Mouse (Mus musculus) midbrain, embryonic 13.5 days (tissue): ENCODE measurements at regions not wholly inside any gene's neighbourhood (a gene's known extent, or its start where the extent isn't known, plus 50 kb on each side); places are given as distances from the start of the nearest gene placed in this dataset.

Experiments used
- ATAC-seq: fragments of 200-750 bp; cut with Nextera tagmentation; 2 replicates; pipeline ENCODE4 v1.8.0; 2017; ENCODE audit warnings: mild to moderate bottlenecking, moderate TSS enrichment, moderate library complexity
- H3K27ac ChIP-seq: fragments of 300-500 bp; sonication (generic); 2 replicates; pipeline ENCODE4 v1.5.1; 2015; ENCODE audit warnings: inconsistent platforms, mild to moderate bottlenecking, moderate library complexity
- H3K27me3 ChIP-seq: fragments of 300-500 bp; sonication (generic); 2 replicates; pipeline ENCODE4 v1.6.1; 2015; ENCODE audit warnings: mild to moderate bottlenecking, inconsistent platforms
- H3K36me3 ChIP-seq: fragments of 300-500 bp; sonication (generic); 2 replicates; pipeline ENCODE4 v1.6.1; 2015; ENCODE audit warnings: mild to moderate bottlenecking, inconsistent platforms
- H3K4me1 ChIP-seq: fragments of 300-500 bp; sonication (generic); replicated peaks from 2 replicates; pipeline ENCODE4 v1.6.1; 2015; ENCODE audit warnings: inconsistent platforms
- H3K4me2 ChIP-seq: fragments of 300-500 bp; sonication (generic); replicated peaks from 2 replicates; pipeline ENCODE4 v1.6.1; 2015; ENCODE audit warnings: moderate library complexity, mild to moderate bottlenecking, inconsistent platforms
- H3K4me3 ChIP-seq: fragments of 300-500 bp; sonication (generic); replicated peaks from 2 replicates; pipeline ENCODE4 v1.5.1; 2015; ENCODE audit warnings: mild to moderate bottlenecking, inconsistent platforms
- H3K9ac ChIP-seq: fragments of 300-500 bp; sonication (generic); replicated peaks from 2 replicates; pipeline ENCODE4 v1.6.1; 2015; ENCODE audit warnings: mild to moderate bottlenecking, inconsistent platforms
- H3K9me3 ChIP-seq: fragments of 300-500 bp; sonication (generic); 2 replicates; pipeline ENCODE4 v1.6.1; 2016; ENCODE audit warnings: mild to moderate bottlenecking, inconsistent platforms
- WGBS: fragments of 180-500 bp; shearing (Covaris S2); methylation state at CpG from one replicate; pipeline ENCODE4 v1.1.7; 2015; 5-methylcytosine and 5-hydroxymethylcytosine counted together

DNA sequence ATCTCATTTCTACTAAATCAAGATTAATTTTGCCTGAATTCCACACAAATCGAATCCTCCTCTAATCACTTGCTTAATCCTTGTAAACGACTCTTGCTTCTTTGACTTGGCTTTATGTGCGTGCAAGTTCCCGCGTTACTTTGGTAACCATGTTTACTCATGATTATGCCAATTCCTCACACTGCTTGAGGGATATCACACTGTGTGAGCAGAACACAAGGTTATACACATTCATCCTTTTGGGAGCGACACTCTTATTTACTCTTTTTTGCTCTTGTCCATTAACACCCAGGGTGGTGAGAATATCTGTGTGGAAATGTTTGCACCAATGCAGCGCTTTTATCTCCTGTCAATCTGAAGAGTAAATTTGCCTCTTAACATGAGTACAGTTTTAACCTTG, 310.0 kb downstream of the Ipmk start:
- no peaks in the 10 kb centered on the region for H3K27me3 ChIP-seq
- no peaks in the 10 kb centered on the region for H3K4me1 ChIP-seq
- no peak for ATAC-seq
- no peak overlapping the region for H3K9ac ChIP-seq
- WGBS, result 70% methylated on average over 7 of the region's 7 CpGs
- H3K4me3 ChIP-seq, result no peak overlapping the region
- H3K36me3 ChIP-seq, result no peaks in the 10 kb centered on the region
- H3K4me2 ChIP-seq, result no peak overlapping the region
- no peak overlapping the region for H3K27ac ChIP-seq
- H3K9me3 ChIP-seq, result no peaks in the 10 kb centered on the region

DNA sequence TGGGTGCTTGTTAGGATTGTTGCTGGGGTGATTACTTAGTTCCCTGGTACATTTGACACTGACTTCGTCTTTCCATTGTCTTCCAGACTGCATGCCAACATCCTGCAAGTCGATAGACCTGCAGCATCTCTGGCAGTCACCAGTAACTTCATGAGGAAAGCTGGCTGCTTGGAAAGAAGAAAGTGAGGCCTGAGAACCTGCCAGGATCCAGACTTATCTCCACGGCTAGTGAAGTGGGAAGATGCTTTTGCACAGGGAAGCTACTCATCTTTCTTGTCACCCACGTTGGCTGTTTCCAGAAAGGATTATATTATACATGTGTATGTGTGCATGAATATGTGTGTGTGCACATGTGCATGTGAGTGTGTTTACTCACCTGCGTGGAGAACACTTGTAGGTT, 316.0 kb downstream of the Ipmk start:
- ATAC-seq, result no peak
- Histone ChIP-seq H3K4me2 (no peak overlapping the region), H3K9me3 (no peaks in the 10 kb centered on the region), H3K9ac (no peak overlapping the region), H3K4me1 (0 out of 2 replicates have a peak, but pooled peaks cover 4% of the 10 kb centered on the region), H3K4me3 (no peak overlapping the region), H3K27me3 (no peaks in the 10 kb centered on the region), H3K36me3 (no peaks in the 10 kb centered on the region), H3K27ac (no peak overlapping the region)
- 86% methylated on average over 5 of the region's 5 CpGs for WGBS

DNA sequence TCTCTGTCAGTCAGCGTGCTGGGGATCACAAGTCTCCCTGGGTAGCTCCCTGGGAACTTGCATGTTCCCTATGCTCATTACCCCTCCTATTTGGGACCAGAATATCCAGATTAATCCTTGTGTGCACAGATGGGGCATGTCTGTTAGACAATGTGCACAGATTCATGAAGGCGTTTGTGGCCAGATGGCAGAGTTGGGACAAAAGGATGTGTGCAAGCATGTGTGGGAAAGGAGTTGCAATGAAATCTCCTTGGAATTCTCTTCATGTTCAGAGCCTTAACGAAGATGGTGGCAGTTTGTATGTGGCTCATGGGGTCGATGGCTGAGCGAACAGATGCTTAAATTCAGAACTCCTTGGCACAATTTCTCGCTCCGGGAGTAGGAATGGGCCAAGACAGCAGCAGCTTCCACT, 319.6 kb downstream of the Ipmk start:
- no peaks in the 10 kb centered on the region for H3K36me3 ChIP-seq
- no peaks in the 10 kb centered on the region for H3K27me3 ChIP-seq
- WGBS, result 65% methylated on average over 7 of the region's 7 CpGs
- H3K27ac ChIP-seq, result no peak overlapping the region
- H3K9me3 ChIP-seq, result no peaks in the 10 kb centered on the region
- H3K9ac ChIP-seq, result no peak overlapping the region
- peak; percentile 88 for ATAC-seq
- H3K4me2 ChIP-seq, result no peak overlapping the region
- no peak overlapping the region for H3K4me3 ChIP-seq
- 0 out of 2 replicates have a peak, but pooled peaks cover 4% of the 10 kb centered on the region for H3K4me1 ChIP-seq

DNA sequence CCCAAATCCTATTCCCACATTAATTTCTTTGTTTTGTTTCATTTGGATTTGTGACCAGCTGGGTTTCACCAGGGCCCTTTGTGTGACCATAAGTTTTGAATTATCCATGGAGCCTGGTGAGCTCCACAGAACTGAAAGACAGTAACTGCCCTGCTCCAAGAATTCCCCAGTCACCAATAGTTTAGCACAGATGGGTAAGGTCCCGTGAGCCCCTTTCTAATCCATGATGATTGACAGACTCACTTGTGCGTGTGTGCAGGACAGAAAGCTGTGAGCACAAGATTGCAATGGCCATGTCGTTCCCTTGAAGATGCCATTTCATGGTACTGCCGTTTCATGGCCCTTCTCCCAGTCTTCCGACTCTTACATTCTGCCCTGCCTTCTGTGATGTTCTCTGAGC, 331.7 kb downstream of the Ipmk start:
- Histone ChIP-seq H3K4me3 (no peak overlapping the region), H3K4me1 (0 out of 2 replicates have a peak, but pooled peaks cover 3% of the 10 kb centered on the region), H3K27me3 (no peaks in the 10 kb centered on the region), H3K36me3 (no peaks in the 10 kb centered on the region), H3K27ac (no peak overlapping the region), H3K9me3 (no peaks in the 10 kb centered on the region), H3K9ac (no peak overlapping the region), H3K4me2 (no peak overlapping the region)
- WGBS, result 53% methylated on average over 5 of the region's 5 CpGs
- ATAC-seq, result 0 out of 2 replicates have a peak, but pooled peaks have one; percentile 50

DNA sequence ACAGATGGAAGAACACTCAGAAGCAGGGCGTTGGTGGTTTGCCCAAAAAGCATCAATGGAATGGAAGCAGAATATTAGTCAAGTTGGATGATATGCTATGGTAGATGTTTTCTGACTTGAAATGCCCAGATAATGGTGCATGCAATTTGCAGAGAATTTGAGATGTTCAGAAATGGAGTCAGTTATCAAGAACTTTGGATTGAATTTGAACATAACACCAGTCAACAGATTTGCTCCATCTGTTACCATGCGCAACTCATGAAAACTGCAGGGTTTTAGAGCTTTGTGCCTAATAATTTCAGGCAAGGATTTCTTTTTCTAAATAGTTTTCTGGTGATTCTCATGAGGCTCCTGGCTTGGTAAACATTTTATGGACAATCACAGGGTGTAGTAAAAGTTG, 365.9 kb downstream of the Ipmk start:
- no peak overlapping the region for H3K27ac ChIP-seq
- 93% methylated on average over 2 of the region's 2 CpGs for WGBS
- no peaks in the 10 kb centered on the region for H3K27me3 ChIP-seq
- H3K4me3 ChIP-seq, result no peak overlapping the region
- ATAC-seq, result no peak
- H3K9ac ChIP-seq, result no peak overlapping the region
- H3K4me2 ChIP-seq, result no peak overlapping the region
- H3K9me3 ChIP-seq, result no peaks in the 10 kb centered on the region
- H3K4me1 ChIP-seq, result no peaks in the 10 kb centered on the region
- no peaks in the 10 kb centered on the region for H3K36me3 ChIP-seq

DNA sequence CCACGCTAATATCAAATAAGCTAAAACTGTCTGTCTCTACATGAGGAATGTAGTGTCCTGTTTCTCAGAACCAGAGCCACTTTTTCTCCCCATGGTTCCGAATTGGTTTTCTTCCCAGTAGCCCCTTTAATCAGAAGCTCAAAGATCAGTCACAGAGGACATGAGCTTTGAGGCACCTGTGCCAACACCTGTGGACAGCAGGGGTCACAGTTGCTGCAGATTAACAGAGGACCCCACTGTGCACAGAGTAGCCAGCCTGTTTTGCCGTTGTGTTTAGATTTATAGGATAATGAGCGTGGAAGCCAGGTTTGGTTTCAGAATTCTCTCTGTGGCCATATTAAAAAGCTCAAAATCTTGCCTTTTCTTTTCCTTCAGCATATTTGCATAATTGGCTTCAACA, 380.2 kb downstream of the Ipmk start:
- no peaks in the 10 kb centered on the region for H3K27me3 ChIP-seq
- H3K4me1 ChIP-seq, result no peaks in the 10 kb centered on the region
- no peak overlapping the region for H3K9ac ChIP-seq
- H3K4me2 ChIP-seq, result no peak overlapping the region
- no peak for ATAC-seq
- 56% methylated on average over 4 of the region's 4 CpGs for whole genome bisulfite sequencing
- no peak overlapping the region for H3K27ac ChIP-seq
- no peaks in the 10 kb centered on the region for H3K9me3 ChIP-seq
- no peaks in the 10 kb centered on the region for H3K36me3 ChIP-seq
- H3K4me3 ChIP-seq, result no peak overlapping the region

DNA sequence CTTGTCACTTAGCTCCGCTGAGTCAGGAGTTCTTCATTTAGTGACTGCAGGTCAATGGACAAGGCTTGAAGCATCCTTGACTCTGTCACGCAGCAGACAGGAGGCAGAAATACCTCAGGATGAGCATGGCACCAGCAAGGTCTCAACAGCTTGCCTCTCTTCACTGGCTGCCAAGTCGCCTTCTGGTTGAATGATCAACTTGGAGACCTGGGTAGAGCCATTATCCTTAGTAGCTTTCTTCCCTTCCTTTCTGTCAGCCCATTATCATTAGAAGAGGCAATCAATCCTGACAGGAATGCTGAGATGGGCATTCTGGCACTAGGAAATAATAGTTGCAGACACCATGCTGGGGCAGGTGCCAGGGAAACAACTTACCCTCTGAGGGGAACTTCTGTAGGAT, 386.3 kb downstream of the Ipmk start:
- 0 out of 2 replicates have a peak, but pooled peaks cover 6% of the 10 kb centered on the region for H3K4me1 ChIP-seq
- WGBS, result 82% methylated on average over 3 of the region's 3 CpGs
- no peak for ATAC-seq
- no peak overlapping the region for H3K4me3 ChIP-seq
- H3K9me3 ChIP-seq, result no peaks in the 10 kb centered on the region
- no peaks in the 10 kb centered on the region for H3K27me3 ChIP-seq
- H3K9ac ChIP-seq, result no peak overlapping the region
- no peaks in the 10 kb centered on the region for H3K36me3 ChIP-seq
- no peak overlapping the region for H3K27ac ChIP-seq
- H3K4me2 ChIP-seq, result no peak overlapping the region

DNA sequence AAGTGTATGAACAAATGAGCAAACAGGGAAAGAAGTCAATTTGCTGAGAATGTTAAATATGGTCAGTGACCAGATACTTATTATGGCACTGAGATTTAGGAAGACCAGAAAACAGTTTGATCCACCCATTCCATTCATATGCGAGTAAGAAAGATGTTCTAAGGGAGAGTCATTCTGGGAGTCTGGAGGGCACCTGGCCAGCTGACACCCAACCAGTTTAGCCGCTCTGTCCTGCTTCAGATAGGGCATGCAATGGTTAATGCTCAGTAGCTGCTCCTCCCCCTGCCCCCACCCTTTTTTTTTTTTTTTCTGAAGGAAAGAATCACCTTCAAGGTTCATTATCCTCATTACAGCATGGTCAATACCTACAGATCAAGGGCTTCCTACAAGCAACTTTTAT, 386.9 kb downstream of the Ipmk start:
- ATAC-seq, result no peak
- Histone ChIP-seq H3K4me3 (no peak overlapping the region), H3K4me2 (no peak overlapping the region), H3K9ac (no peak overlapping the region), H3K9me3 (no peaks in the 10 kb centered on the region), H3K4me1 (0 out of 2 replicates have a peak, but pooled peaks cover 6% of the 10 kb centered on the region), H3K36me3 (no peaks in the 10 kb centered on the region), H3K27ac (no peak overlapping the region), H3K27me3 (no peaks in the 10 kb centered on the region)
- 82% methylated on average over 2 of the region's 2 CpGs for WGBS

DNA sequence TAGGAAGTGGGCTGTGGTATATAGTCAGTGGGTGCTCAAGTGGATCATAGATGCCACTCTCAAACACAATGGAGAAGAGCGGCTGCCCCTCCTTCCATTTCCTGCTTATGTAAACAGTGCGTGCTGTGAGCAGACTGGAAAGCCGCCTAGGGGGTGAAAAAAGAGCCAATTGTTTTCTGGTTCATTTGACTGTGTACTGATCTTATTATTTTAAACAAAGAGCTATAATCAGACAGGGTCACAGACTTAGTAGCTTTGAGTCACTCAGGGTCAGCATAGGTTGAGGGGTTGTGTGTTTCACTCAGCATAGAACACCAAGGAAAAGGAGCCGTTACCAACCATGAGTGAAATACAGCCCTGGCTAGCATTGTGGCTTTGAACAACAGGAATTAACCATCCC, 390.7 kb downstream of the Ipmk start:
- no peak overlapping the region for H3K4me3 ChIP-seq
- WGBS, result 7% methylated on average over 4 of the region's 4 CpGs
- 0 out of 2 replicates have a peak, but pooled peaks cover 5% of the 10 kb centered on the region for H3K9me3 ChIP-seq
- 0 out of 2 replicates have a peak, but pooled peaks have one; percentile 58 for ATAC-seq
- H3K9ac ChIP-seq, result no peak overlapping the region
- 0 out of 2 replicates have a peak, but pooled peaks cover 6% of the 10 kb centered on the region for H3K4me1 ChIP-seq
- H3K27me3 ChIP-seq, result no peaks in the 10 kb centered on the region
- H3K36me3 ChIP-seq, result no peaks in the 10 kb centered on the region
- H3K4me2 ChIP-seq, result no peak overlapping the region
- no peak overlapping the region for H3K27ac ChIP-seq

DNA sequence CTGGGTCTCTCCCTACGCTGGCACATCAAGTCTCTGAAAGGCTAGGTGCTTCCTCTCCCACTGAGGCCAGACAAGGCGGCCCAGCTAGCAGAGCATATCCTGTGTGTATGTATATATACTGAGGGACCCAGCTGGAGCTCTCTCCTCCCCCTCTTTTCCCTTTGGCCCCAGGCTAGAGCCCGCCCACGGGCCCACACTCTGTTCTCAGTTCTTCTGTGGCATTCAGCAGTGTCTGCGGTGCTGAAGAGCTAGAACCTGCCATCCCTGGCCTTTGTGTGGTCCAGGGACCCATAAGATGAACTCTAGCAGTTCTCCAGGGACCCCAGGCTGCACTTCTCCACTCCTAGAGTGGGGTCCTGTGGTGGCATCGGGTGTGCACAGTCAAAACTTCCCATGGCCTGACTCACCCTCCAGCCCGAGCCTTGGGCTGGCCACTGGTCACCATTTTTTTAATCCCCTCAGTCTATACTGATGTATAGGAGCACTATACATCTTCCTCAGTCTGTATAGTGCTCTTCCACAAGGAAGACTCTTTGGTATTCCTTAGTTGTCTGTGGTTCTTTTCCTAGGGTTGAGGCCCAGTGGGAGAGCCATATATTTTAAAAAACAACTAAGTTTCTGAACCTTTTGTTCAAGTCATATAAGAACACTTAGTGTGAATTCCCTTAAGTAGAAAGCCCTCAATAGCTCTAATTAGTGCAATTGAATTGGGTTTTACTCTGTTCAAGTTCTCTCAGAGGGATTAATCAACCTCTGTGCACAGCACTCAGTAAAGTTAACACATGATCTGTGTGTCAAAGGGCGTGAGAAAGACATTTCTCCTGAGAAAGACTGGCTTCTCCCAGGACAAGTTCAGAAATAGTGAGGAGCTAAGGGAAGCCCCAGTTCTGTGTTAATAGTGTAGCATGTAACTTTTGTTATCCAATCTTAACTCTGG, 401.3 kb downstream of the Ipmk start:
- H3K4me2 ChIP-seq, result no peak overlapping the region
- WGBS, result 72% methylated on average over 8 of the region's 8 CpGs
- H3K36me3 ChIP-seq, result no peaks in the 10 kb centered on the region
- H3K27ac ChIP-seq, result no peak overlapping the region
- H3K9ac ChIP-seq, result no peak overlapping the region
- no peak overlapping the region for H3K4me3 ChIP-seq
- no peaks in the 10 kb centered on the region for H3K9me3 ChIP-seq
- ATAC-seq, result 0 out of 2 replicates have a peak, but pooled peaks have one; percentile 30
- no peaks in the 10 kb centered on the region for H3K4me1 ChIP-seq
- H3K27me3 ChIP-seq, result no peaks in the 10 kb centered on the region

DNA sequence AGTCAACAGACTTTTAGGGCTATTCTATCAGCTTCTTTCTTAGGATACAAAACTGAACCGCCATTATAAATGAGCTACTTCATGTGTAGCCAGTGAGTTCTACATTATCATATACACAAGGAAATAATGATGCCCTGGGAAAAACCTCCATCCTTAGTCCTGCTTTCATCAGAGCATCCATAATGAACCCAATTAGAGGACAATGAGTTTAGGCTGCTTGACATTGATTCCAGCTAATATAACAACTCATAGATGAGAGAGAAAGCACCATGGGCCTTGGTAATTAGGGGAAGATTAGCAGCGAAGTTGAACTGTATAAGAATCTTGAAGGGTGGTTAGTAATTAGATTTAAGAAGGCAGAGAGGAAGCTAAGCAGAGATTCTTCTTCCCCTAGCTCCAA, 405.7 kb downstream of the Ipmk start:
- Histone ChIP-seq H3K4me1 (no peaks in the 10 kb centered on the region), H3K36me3 (no peaks in the 10 kb centered on the region), H3K27me3 (no peaks in the 10 kb centered on the region), H3K27ac (no peak overlapping the region), H3K4me3 (no peak overlapping the region), H3K4me2 (no peak overlapping the region), H3K9me3 (no peaks in the 10 kb centered on the region), H3K9ac (no peak overlapping the region)
- ATAC-seq, result no peak
- WGBS, result 64% methylated on average over 2 of the region's 2 CpGs

DNA sequence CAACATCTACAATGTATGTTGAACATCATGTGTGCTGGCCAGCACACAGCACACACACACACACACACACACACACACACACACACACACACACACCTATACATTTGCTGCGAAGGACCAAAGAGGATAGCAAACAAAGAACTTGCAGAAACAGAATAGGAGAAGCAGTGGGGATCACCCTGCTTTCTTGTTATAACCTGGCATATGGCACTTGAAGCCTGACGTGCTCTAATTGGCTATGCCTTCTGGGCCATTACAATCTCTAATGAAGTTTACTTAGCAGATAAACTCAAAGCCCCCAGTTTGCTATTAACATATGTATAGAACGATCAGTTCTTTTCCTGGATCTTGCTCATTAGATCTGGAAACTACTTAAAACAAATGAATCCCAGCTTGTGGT, 407.2 kb downstream of the Ipmk start:
- Histone ChIP-seq H3K27ac (no peak overlapping the region), H3K9ac (no peak overlapping the region), H3K4me1 (no peaks in the 10 kb centered on the region), H3K9me3 (no peaks in the 10 kb centered on the region), H3K36me3 (no peaks in the 10 kb centered on the region), H3K27me3 (no peaks in the 10 kb centered on the region), H3K4me2 (no peak overlapping the region), H3K4me3 (no peak overlapping the region)
- 51% methylated on average over 3 of the region's 3 CpGs for WGBS
- ATAC-seq, result 0 out of 2 replicates have a peak, but pooled peaks have one; percentile 30
